ENCODE assay signal across 8 mouse cellular contexts in genomic region chr1:75315456-75316365, GRCm38 (mm10). TPM values are rescaled to one million over a fixed set of nuclear protein-coding genes. Genes with fewer than 3 reads are reported as not detected.
DNase-seq lines count a peak whose midpoint lies in the region; ATAC-seq and TF ChIP-seq lines count a peak whose summit lies in the region.

No protein-coding gene starts in this region.

- no peaks in the 10 kb centered on the region; the same call in 1 of the 2 replicates for H3K36me3 ChIP-seq in thymus, adult 2 months (ENCODE audit: control insufficient read depth, insufficient read depth, low read length)
- H3K36me3 ChIP-seq in limb, embryonic 12.5 days = peaks cover 50% of the 10 kb centered on the region
- H3K36me3 ChIP-seq in stomach, embryonic 14.5 days (ENCODE audit: control insufficient read depth, insufficient read depth, low read length) = peaks cover 44% of the 10 kb centered on the region

- H3K4me2 ChIP-seq in limb, embryonic 12.5 days = peak overlapping the region; percentile 85
- peak overlapping the region; percentile 72 for H3K4me2 ChIP-seq in stomach, embryonic 14.5 days (replicated peaks; ENCODE audit: low read depth, low read length)

- H3K27ac ChIP-seq in thymus, adult 2 months (ENCODE audit: control insufficient read depth, insufficient read depth, low read length) = no peak overlapping the region
- H3K27ac ChIP-seq in limb, embryonic 12.5 days = 0 out of 2 replicates have a peak overlapping the region, but pooled peaks have one; percentile 91
- peak overlapping the region; percentile 90; the same call in 1 of the 2 replicates for H3K27ac ChIP-seq in stomach, embryonic 14.5 days (ENCODE audit: low read length)

- no peak for TF ChIP-seq POLR2A in thymus, adult 2 months (IDR thresholded peaks at IDR 0.05; ENCODE audit: control insufficient read depth, extremely low read depth, insufficient read depth, low read length, poor library complexity)

- no peak for ATAC-seq in limb, embryonic 12.5 days (ENCODE audit: insufficient number of reproducible peaks, insufficient read depth, low FRiP score, low TSS enrichment, low read depth)
- no peak for ATAC-seq in stomach, embryonic 14.5 days (ENCODE audit: insufficient number of reproducible peaks, insufficient read depth, low FRiP score, low read depth)

- DNase-seq in adrenal gland, adult (ENCODE audit: inconsistent age in 2 of 2, low spot score in 1 of 2) = peak; percentile 58 to 63
- DNase-seq in adrenal gland, postnatal 36 days = no peak
- DNase-seq in thymus, adult 2 months = no peak
- DNase-seq in thymus, postnatal 25 days = no peak
- DNase-seq in layer of hippocampus, adult 9-10 months (ENCODE audit: low spot score) = no peak
- no peak for DNase-seq in urinary bladder, postnatal 25 days (ENCODE audit: low spot score)

- H3K27me3 ChIP-seq in thymus, adult 2 months (ENCODE audit: control insufficient read depth, insufficient read depth, low read length) = no peaks in the 10 kb centered on the region
- no peaks in the 10 kb centered on the region for H3K27me3 ChIP-seq in limb, embryonic 12.5 days
- no peaks in the 10 kb centered on the region for H3K27me3 ChIP-seq in stomach, embryonic 14.5 days (ENCODE audit: control insufficient read depth, insufficient read depth, low read length)

- WGBS in thymus, adult 2 months = 94% methylated on average over 29 of the region's 29 CpGs
- WGBS in limb, embryonic 12.5 days = 83% methylated on average over 29 of the region's 29 CpGs
- 80% methylated on average over 29 of the region's 29 CpGs for WGBS in stomach, embryonic 14.5 days

- peaks cover 8% of the 10 kb centered on the region for H3K4me1 ChIP-seq in thymus, adult 2 months (replicated peaks; ENCODE audit: control insufficient read depth, insufficient read depth, low read length)
- peaks cover 8% of the 10 kb centered on the region for H3K4me1 ChIP-seq in limb, embryonic 12.5 days (replicated peaks)
- H3K4me1 ChIP-seq in stomach, embryonic 14.5 days (ENCODE audit: control insufficient read depth, insufficient read depth, low read length) = peaks cover 7% of the 10 kb centered on the region

- H3K9me3 ChIP-seq in limb, embryonic 12.5 days = no peaks in the 10 kb centered on the region
- no peaks in the 10 kb centered on the region for H3K9me3 ChIP-seq in stomach, embryonic 14.5 days (ENCODE audit: control insufficient read depth, low read depth, low read length)

- peak overlapping the region; percentile 75 for H3K9ac ChIP-seq in limb, embryonic 12.5 days (replicated peaks)
- H3K9ac ChIP-seq in stomach, embryonic 14.5 days (replicated peaks; ENCODE audit: low read depth, low read length) = peak overlapping the region; percentile 64; the same call in 1 of the 2 replicates

- no peak for TF ChIP-seq CTCF in thymus, adult 2 months (IDR thresholded peaks at IDR 0.05; ENCODE audit: borderline replicate concordance, control insufficient read depth, extremely low read depth, insufficient read depth, low read length, poor library complexity)

- H3K4me3 ChIP-seq in thymus, adult 2 months (ENCODE audit: control insufficient read depth, insufficient read depth, low read length) = peak overlapping the region; percentile 68
- H3K4me3 ChIP-seq in limb, embryonic 12.5 days (replicated peaks) = peak overlapping the region; percentile 60
- peak overlapping the region; percentile 67 for H3K4me3 ChIP-seq in stomach, embryonic 14.5 days (ENCODE audit: low read depth, low read length)

RNA-seq across cellular contexts. Expression of gene Dnpep, which starts 2.1 kb away (rescaled TPM):
- 100 to 1,000 TPM in 1 of 2 experiments, 10 to 100 TPM in 1; 88.1 to 112 TPM for total RNA-seq in adrenal gland, postnatal 36 days (2021)
- polyA plus RNA-seq in thymus, adult 2 months (2012; rRNA removed) = 112 and 132 TPM in 2 replicates
- polyA plus RNA-seq in limb, embryonic 12.5 days (2016; fragmentation: Nextera tagmentation; extraction: Ambion mirVana) = 111 TPM in 2 replicates
- 126 and 127 TPM in 2 replicates for polyA plus RNA-seq in stomach, embryonic 14.5 days (2014; fragmentation: Nextera tagmentation; extraction: Ambion mirVana)

RNA-seq across cellular contexts. Expression of gene Resp18, which starts 37.5 kb away (rescaled TPM):
- 100 to 1,000 TPM in 1 of 2 experiments, 10 to 100 TPM in 1; 90.7 to 118 TPM for total RNA-seq in adrenal gland, postnatal 36 days (2021)
- 5.6 and 9.0 TPM in 2 replicates for polyA plus RNA-seq in thymus, adult 2 months (2012; rRNA removed)
- polyA plus RNA-seq in limb, embryonic 12.5 days (2016; fragmentation: Nextera tagmentation; extraction: Ambion mirVana) = 0.83 TPM in 1 of 2 replicates, not detected in the other
- 8.1 and 9.8 TPM in 2 replicates for polyA plus RNA-seq in stomach, embryonic 14.5 days (2014; fragmentation: Nextera tagmentation; extraction: Ambion mirVana)

RNA-seq across cellular contexts. Expression of gene Des, which starts 44.4 kb away (rescaled TPM):
- 10 to 100 TPM; 18.6 to 19.5 TPM for total RNA-seq in adrenal gland, postnatal 36 days (2021)
- 6.8 and 31.6 TPM in 2 replicates for polyA plus RNA-seq in thymus, adult 2 months (2012; rRNA removed)
- 23.5 and 25.3 TPM in 2 replicates for polyA plus RNA-seq in limb, embryonic 12.5 days (2016; fragmentation: Nextera tagmentation; extraction: Ambion mirVana)
- polyA plus RNA-seq in stomach, embryonic 14.5 days (2014; fragmentation: Nextera tagmentation; extraction: Ambion mirVana) = 43.7 and 51.0 TPM in 2 replicates

RNA-seq across cellular contexts. Expression of gene Ptprn, which starts 51.4 kb away (rescaled TPM):
- 10 to 100 TPM; 38.2 to 54.2 TPM for total RNA-seq in adrenal gland, postnatal 36 days (2021)
- 2.6 and 3.0 TPM in 2 replicates for polyA plus RNA-seq in thymus, adult 2 months (2012; rRNA removed)
- polyA plus RNA-seq in limb, embryonic 12.5 days (2016; fragmentation: Nextera tagmentation; extraction: Ambion mirVana) = 0.20 and 0.35 TPM in 2 replicates
- 2.4 and 2.9 TPM in 2 replicates for polyA plus RNA-seq in stomach, embryonic 14.5 days (2014; fragmentation: Nextera tagmentation; extraction: Ambion mirVana)

RNA-seq across cellular contexts. Expression of gene Speg, which starts 59.4 kb away (rescaled TPM):
- 10 to 100 TPM in 1 of 2 experiments, 1 to 10 TPM in 1; 9.8 to 10.8 TPM for total RNA-seq in adrenal gland, postnatal 36 days (2021)
- polyA plus RNA-seq in thymus, adult 2 months (2012; rRNA removed) = 11.0 and 12.1 TPM in 2 replicates
- polyA plus RNA-seq in limb, embryonic 12.5 days (2016; fragmentation: Nextera tagmentation; extraction: Ambion mirVana) = 30.4 and 30.7 TPM in 2 replicates
- polyA plus RNA-seq in stomach, embryonic 14.5 days (2014; fragmentation: Nextera tagmentation; extraction: Ambion mirVana) = 53.8 and 54.9 TPM in 2 replicates

Comparison
In these comparisons a context has a peak if more than half of its experiments do, and no peak if none do; other contexts are left out.
1. DNase-seq: peak in adrenal gland, adult (2 of 2); none in adrenal gland, postnatal 36 days (0 of 2), thymus, adult 2 months (single experiment), thymus, postnatal 25 days (single experiment), layer of hippocampus, adult 9-10 months (single experiment) and urinary bladder, postnatal 25 days (single experiment).
2. Peak in every context shown above with its lines, with median percentiles within 50 percentile points of each other: H3K4me3 ChIP-seq.